Mouse (Mus musculus) limb, embryonic 12.5 days (tissue): ENCODE data around the gene Pard3b. TPM values are rescaled to one million over a fixed set of nuclear protein-coding genes. Genes with fewer than 3 reads are reported as not detected.

Experiments
- ATAC-seq: fragments of 200-750 bp; cut with Nextera tagmentation; 2 replicates; pipeline ENCODE4 v1.8.0; 2017; ENCODE audit warnings: low read depth, moderate TSS enrichment; ENCODE audit not compliant: insufficient number of reproducible peaks, insufficient read depth, low FRiP score, low TSS enrichment
- H3K27ac ChIP-seq: fragments of 300-500 bp; sonication (generic); 2 replicates; pipeline ENCODE4 v1.5.1; 2016; ENCODE audit warnings: mild to moderate bottlenecking, moderate library complexity
- H3K27me3 ChIP-seq: fragments of 300-500 bp; sonication (generic); 2 replicates; pipeline ENCODE4 v1.6.1; 2016; ENCODE audit warnings: mild to moderate bottlenecking, moderate library complexity
- H3K36me3 ChIP-seq: fragments of 300-500 bp; sonication (generic); 2 replicates; pipeline ENCODE4 v1.6.1; 2016; ENCODE audit warnings: mild to moderate bottlenecking, moderate library complexity
- H3K4me1 ChIP-seq: fragments of 300-500 bp; sonication (generic); replicated peaks from 2 replicates; pipeline ENCODE4 v1.6.1; 2016
- H3K4me2 ChIP-seq: fragments of 300-500 bp; sonication (generic); 2 replicates; pipeline ENCODE4 v1.6.1; 2016; ENCODE audit warnings: mild to moderate bottlenecking, moderate library complexity
- H3K4me3 ChIP-seq: fragments of 300-500 bp; sonication (generic); replicated peaks from 2 replicates; pipeline ENCODE4 v1.5.1; 2016; ENCODE audit warnings: mild to moderate bottlenecking
- H3K9ac ChIP-seq: fragments of 300-500 bp; sonication (generic); replicated peaks from 2 replicates; pipeline ENCODE4 v1.6.1; 2016; ENCODE audit warnings: mild to moderate bottlenecking, moderate library complexity
- H3K9me3 ChIP-seq: fragments of 300-500 bp; sonication (generic); 2 replicates; pipeline ENCODE4 v1.6.1; 2016; ENCODE audit warnings: mild to moderate bottlenecking, moderate library complexity
- WGBS: fragments of 180-500 bp; shearing (Covaris S2); methylation state at CpG from one replicate; pipeline ENCODE4 v1.1.7; 2016; 5-methylcytosine and 5-hydroxymethylcytosine counted together
- polyA plus RNA-seq: library from polyadenylated mRNA; unstranded; fragments of >200 nt; fragmentation: Nextera tagmentation; extraction: Ambion mirVana; gene quantifications from 2 replicates; pipeline ENCODE4 v1.2.1, GENCODE M21; 2016

Gene Pard3b
- polyA plus RNA-seq, 1 experiment from 2014 or later: 20.0 TPM

GRCm38 (mm10) chr1:62683498-62683897, 1044.9 kb downstream of the Pard3b start:
- no peak overlapping the region for H3K9ac ChIP-seq
- H3K36me3 ChIP-seq: no peaks in the 10 kb centered on the region
- H3K27me3 ChIP-seq: peaks cover 11% of the 10 kb centered on the region
- no peak overlapping the region for H3K4me2 ChIP-seq
- H3K9me3 ChIP-seq: no peaks in the 10 kb centered on the region
- no peak overlapping the region for H3K27ac ChIP-seq
- WGBS: 81% methylated on average over 2 of the region's 2 CpGs
- ATAC-seq: no peak
- H3K4me1 ChIP-seq: peaks cover 10% of the 10 kb centered on the region
- H3K4me3 ChIP-seq: no peak overlapping the region

GRCm38 (mm10) chr1:62687511-62687910, 1048.9 kb downstream of the Pard3b start:
- H3K9ac ChIP-seq: no peak overlapping the region
- no peaks in the 10 kb centered on the region for H3K9me3 ChIP-seq
- H3K4me3 ChIP-seq: no peak overlapping the region
- 81% methylated on average over 8 of the region's 8 CpGs for WGBS
- ATAC-seq: no peak
- H3K4me2 ChIP-seq: no peak overlapping the region
- no peak overlapping the region for H3K27ac ChIP-seq
- H3K27me3 ChIP-seq: peaks cover 10% of the 10 kb centered on the region
- H3K36me3 ChIP-seq: no peaks in the 10 kb centered on the region
- peaks cover 6% of the 10 kb centered on the region for H3K4me1 ChIP-seq

DNA sequence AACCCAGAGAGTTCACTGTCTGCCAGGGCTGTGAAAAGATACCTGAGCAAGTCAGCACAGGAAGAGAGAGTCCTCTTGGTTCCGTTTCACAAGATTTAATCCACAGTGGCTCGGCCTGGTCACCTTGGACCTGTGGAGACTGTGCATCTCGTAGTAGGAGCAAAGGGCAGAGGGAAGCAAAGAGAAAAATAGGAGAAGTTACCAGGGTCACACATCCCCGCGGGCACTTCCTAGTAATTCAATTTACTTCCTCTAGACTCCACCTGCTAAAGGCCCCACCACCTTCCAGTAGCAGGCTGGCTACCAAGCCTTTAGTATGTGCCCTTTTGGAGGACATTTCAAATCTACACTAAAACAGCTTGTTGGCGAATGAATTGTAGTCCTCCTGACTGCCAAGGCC, 1052.6 kb downstream of the Pard3b start:
- H3K4me2 ChIP-seq: no peak overlapping the region
- H3K36me3 ChIP-seq: no peaks in the 10 kb centered on the region
- H3K27ac ChIP-seq: no peak overlapping the region
- peaks cover 13% of the 10 kb centered on the region for H3K4me1 ChIP-seq
- WGBS: 89% methylated on average over 6 of the region's 6 CpGs
- no peak for ATAC-seq
- H3K9me3 ChIP-seq: no peaks in the 10 kb centered on the region
- peaks cover 8% of the 10 kb centered on the region for H3K27me3 ChIP-seq
- H3K4me3 ChIP-seq: no peak overlapping the region
- no peak overlapping the region for H3K9ac ChIP-seq
